ENCODE assay signal across 11 mouse cellular contexts in the genomic region with DNA sequence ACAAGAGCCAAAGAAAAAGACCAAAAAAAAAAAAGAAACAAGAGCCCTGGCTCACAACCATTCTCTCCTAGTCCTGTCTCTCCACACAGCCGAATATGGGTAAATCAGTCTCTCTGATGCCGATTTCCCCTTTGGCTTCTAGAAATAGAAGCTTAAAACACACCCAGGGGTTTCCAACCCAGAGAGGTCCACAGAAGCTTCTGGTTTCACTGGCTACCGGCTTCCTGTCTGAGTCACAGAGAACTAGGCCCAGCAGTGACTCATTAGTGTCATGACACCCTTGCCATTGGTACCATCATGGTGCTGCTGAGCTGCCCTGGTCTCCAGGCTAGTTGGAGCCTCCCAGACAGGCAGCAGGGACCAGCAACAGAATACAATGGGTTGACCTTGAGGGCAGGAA. TPM values are rescaled to one million over a fixed set of nuclear protein-coding genes. Genes with fewer than 3 reads are reported as not detected.
A peak's percentile ranks its signal among the peaks of the same experiment; 100 is the strongest.
DNase-seq lines count a peak whose midpoint lies in the region; ATAC-seq and TF ChIP-seq lines count a peak whose summit lies in the region.
"Had no signal": no experiment of that assay in that cellular context is flagged by ENCODE, and none has a peak within 500 bp of the region (broad histone marks: within the 10 kb centered on the region; RNA-seq: fewer than 3 reads in every experiment).

No protein-coding gene starts in this region.

- H3K9me3 ChIP-seq in forebrain, embryonic 10.5 days: no peaks in the 10 kb centered on the region
- H3K9me3 ChIP-seq in forebrain, embryonic 13.5 days (replicated peaks): no peaks in the 10 kb centered on the region; the same call in 1 of the 2 replicates
- H3K9me3 ChIP-seq in limb, embryonic 10.5 days (replicated peaks): no peaks in the 10 kb centered on the region
- H3K9me3 ChIP-seq in kidney, embryonic 16.5 days (ENCODE audit: low read length): peaks cover 4% of the 10 kb centered on the region; the same call in 1 of the 2 replicates
- H3K9me3 ChIP-seq: lung, embryonic 15.5 days had no signal

- H3K27me3 ChIP-seq in forebrain, embryonic 10.5 days (ENCODE audit: poor library complexity, severe bottlenecking): no peaks in the 10 kb centered on the region
- no peaks in the 10 kb centered on the region for H3K27me3 ChIP-seq in forebrain, embryonic 13.5 days
- H3K27me3 ChIP-seq in C2C12 (ENCODE audit: control insufficient read depth, insufficient read depth, insufficient read length): no peaks in the 10 kb centered on the region
- H3K27me3 ChIP-seq in limb, embryonic 10.5 days (ENCODE audit: low read depth, poor library complexity, severe bottlenecking): no peaks in the 10 kb centered on the region
- no peaks in the 10 kb centered on the region for H3K27me3 ChIP-seq in kidney, embryonic 16.5 days (ENCODE audit: insufficient read depth, low read length)
- H3K27me3 ChIP-seq: lung, embryonic 15.5 days had no signal

- DNase-seq in forebrain, embryonic 10.5 days (ENCODE audit: extremely low spot score, low spot score): no peak
- peak; percentile 60 for DNase-seq in lung, postnatal 25 days (ENCODE audit: low spot score)
- DNase-seq in ovary, postnatal 36 days (ENCODE audit: low spot score): no peak
- no peak for DNase-seq in limb, embryonic 10.5 days (ENCODE audit: low spot score)
- DNase-seq: right cerebral cortex, postnatal 25 days had no signal

- WGBS in forebrain, embryonic 10.5 days: 90% methylated on average over 3 of the region's 3 CpGs
- 84% methylated on average over 3 of the region's 3 CpGs for WGBS in forebrain, embryonic 13.5 days
- WGBS in limb, embryonic 10.5 days: 81% methylated on average over 3 of the region's 3 CpGs
- WGBS in kidney, embryonic 16.5 days: 71% methylated on average over 3 of the region's 3 CpGs

- H3K27ac ChIP-seq in forebrain, embryonic 10.5 days: peak overlapping the region; percentile 16; the same call in 1 of the 2 replicates
- no peak overlapping the region for H3K27ac ChIP-seq in forebrain, embryonic 13.5 days
- no peak overlapping the region for H3K27ac ChIP-seq in limb, embryonic 10.5 days
- H3K27ac ChIP-seq in kidney, embryonic 16.5 days (ENCODE audit: low read length): no peak overlapping the region

- peaks cover 7% of the 10 kb centered on the region; the same call in 1 of the 2 replicates for H3K4me1 ChIP-seq in forebrain, embryonic 10.5 days
- peaks cover 5% of the 10 kb centered on the region; the same call in 1 of the 2 replicates for H3K4me1 ChIP-seq in forebrain, embryonic 13.5 days
- H3K4me1 ChIP-seq in limb, embryonic 10.5 days: no peaks in the 10 kb centered on the region
- H3K4me1 ChIP-seq in kidney, embryonic 16.5 days (ENCODE audit: insufficient read depth, low read length): 0 out of 2 replicates have a peak, but pooled peaks cover 4% of the 10 kb centered on the region

- no peak overlapping the region for H3K4me2 ChIP-seq in forebrain, embryonic 13.5 days
- H3K4me2 ChIP-seq in kidney, embryonic 16.5 days (replicated peaks; ENCODE audit: low read depth, low read length): no peak overlapping the region
- H3K4me2 ChIP-seq: lung, embryonic 15.5 days had no signal

- H3K9ac ChIP-seq in forebrain, embryonic 13.5 days: no peak overlapping the region
- H3K9ac ChIP-seq in kidney, embryonic 16.5 days (replicated peaks; ENCODE audit: low read length): no peak overlapping the region
- H3K9ac ChIP-seq: lung, embryonic 15.5 days had no signal

- no peaks in the 10 kb centered on the region for H3K79me3 ChIP-seq in C2C12 (ENCODE audit: low read depth)

- H3K79me2 ChIP-seq in C2C12 (ENCODE audit: control insufficient read depth, insufficient read depth): no peaks in the 10 kb centered on the region

- no peak for ATAC-seq in forebrain, embryonic 13.5 days
- ATAC-seq in granulocyte monocyte progenitor cell, adult 5-6 weeks (replicated peaks; ENCODE audit: poor library complexity, severe bottlenecking): peak; percentile 93
- no peak for ATAC-seq in kidney, embryonic 16.5 days (ENCODE audit: low FRiP score, low TSS enrichment)

- no peaks in the 10 kb centered on the region for H3K36me3 ChIP-seq in forebrain, embryonic 10.5 days (replicated peaks)
- H3K36me3 ChIP-seq in forebrain, embryonic 13.5 days (ENCODE audit: poor library complexity, severe bottlenecking): no peaks in the 10 kb centered on the region
- H3K36me3 ChIP-seq in C2C12 (ENCODE audit: control insufficient read depth, insufficient read depth): no peaks in the 10 kb centered on the region
- no peaks in the 10 kb centered on the region for H3K36me3 ChIP-seq in limb, embryonic 10.5 days
- no peaks in the 10 kb centered on the region for H3K36me3 ChIP-seq in kidney, embryonic 16.5 days (ENCODE audit: insufficient read depth, low read length)
- H3K36me3 ChIP-seq: G1E; lung, embryonic 15.5 days had no signal

- no peak overlapping the region for H3ac ChIP-seq in C2C12 (ENCODE audit: control insufficient read depth, insufficient read length, low read depth)

- no peak for TF ChIP-seq CTCF in C2C12 (IDR thresholded peaks at IDR 0.05; ENCODE audit: control insufficient read depth, insufficient read depth, insufficient read length)

- H3K4me3 ChIP-seq in forebrain, embryonic 10.5 days: no peak overlapping the region
- no peak overlapping the region for H3K4me3 ChIP-seq in forebrain, embryonic 13.5 days
- no peak overlapping the region for H3K4me3 ChIP-seq in C2C12 (ENCODE audit: insufficient read depth, poor library complexity, severe bottlenecking)
- no peak overlapping the region for H3K4me3 ChIP-seq in limb, embryonic 10.5 days
- no peak overlapping the region for H3K4me3 ChIP-seq in kidney, embryonic 16.5 days (ENCODE audit: low read length)
- H3K4me3 ChIP-seq: lung, embryonic 15.5 days had no signal

TF ChIP-seq in C2C12, 6 proteins besides CTCF, POLR2A, EP300 and RAD21:
- TF ChIP-seq MAX (IDR thresholded peaks at IDR 0.05) (peak; percentile 62), FOSL1 (IDR thresholded peaks at IDR 0.05; ENCODE audit: insufficient read depth, low read length, poor library complexity, severe bottlenecking) (peak; percentile 77), CEBPB (IDR thresholded peaks at IDR 0.05; ENCODE audit: low read depth) (no peak), MYOD1 (IDR thresholded peaks at IDR 0.05; ENCODE audit: control insufficient read depth, insufficient read length, low read depth) (no peak), MYOG (IDR thresholded peaks at IDR 0.05; ENCODE audit: control insufficient read depth, extremely low read depth, insufficient read length) (no peak), USF1 (IDR thresholded peaks at IDR 0.05; ENCODE audit: low read depth) (no peak)

RNA-seq across cellular contexts. Expression of gene Wdr26, which starts 35.4 kb away (rescaled TPM):
- polyA plus RNA-seq in forebrain, embryonic 10.5 days (2016; fragmentation: Nextera tagmentation; extraction: Ambion mirVana): 26.3 and 28.1 TPM in 2 replicates
- 44.7 and 45.2 TPM in 2 replicates for polyA plus RNA-seq in forebrain, embryonic 13.5 days (2015; fragmentation: Nextera tagmentation; extraction: Ambion mirVana)
- 38.4 TPM for polyA plus RNA-seq in C2C12 (2012; fragmentation: generic; extraction: Trizol)
- total RNA-seq in granulocyte monocyte progenitor cell, adult 5-6 weeks (2014; fragmentation: Nextera tagmentation): 92.9 and 128 TPM in 2 replicates
- 93.0 and 101 TPM in 2 replicates for total RNA-seq in granulocyte monocyte progenitor cell, adult 5-6 weeks (2017)
- polyA plus RNA-seq in limb, embryonic 10.5 days (2016; fragmentation: Nextera tagmentation; extraction: Ambion mirVana): 25.0 and 27.7 TPM in 2 replicates
- polyA plus RNA-seq in kidney, embryonic 16.5 days (2015; fragmentation: Nextera tagmentation; extraction: Ambion mirVana): 23.1 and 30.4 TPM in 2 replicates
